21 mouse cellular contexts compared by ENCODE assay signal in the genomic region with DNA sequence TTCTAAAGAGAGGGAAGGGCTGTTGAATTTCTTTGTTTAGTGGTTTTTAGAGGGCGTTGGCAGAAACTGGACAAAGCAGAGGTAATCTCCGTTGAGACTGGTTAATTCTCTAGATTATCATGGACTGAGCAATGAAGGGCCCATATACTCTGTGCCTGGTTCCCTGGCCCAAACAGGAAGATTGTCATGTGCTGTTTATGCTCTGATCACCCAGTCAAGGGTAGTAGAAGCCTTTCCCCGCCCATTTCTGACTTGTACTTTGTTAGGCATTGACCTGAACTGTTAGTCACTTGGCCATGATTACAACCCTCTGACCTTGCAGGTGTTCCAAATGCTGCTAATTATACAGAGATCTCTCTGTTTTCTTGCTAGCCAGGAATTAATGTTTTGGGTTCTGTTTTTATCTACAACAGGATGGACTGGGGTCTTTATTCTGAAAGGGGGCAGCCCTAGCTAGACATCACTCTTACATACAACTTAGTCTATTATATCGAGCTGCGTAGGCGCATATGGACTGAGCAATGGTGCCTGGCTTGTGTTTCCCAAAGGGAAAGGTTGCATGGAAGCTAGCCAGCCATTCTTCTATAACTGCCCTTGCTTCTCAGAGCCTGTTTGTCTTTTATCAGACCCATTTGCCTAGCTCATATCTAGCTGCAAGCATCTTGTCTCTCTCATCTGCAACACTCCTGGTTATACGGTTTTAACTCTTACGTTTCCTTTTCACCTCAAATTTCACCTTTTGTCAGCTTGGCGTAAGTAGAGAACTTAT.
DNase-seq lines count a peak whose midpoint lies in the region; ATAC-seq and TF ChIP-seq lines count a peak whose summit lies in the region.
"Had no signal": no experiment of that assay in that cellular context is flagged by ENCODE, and none has a peak within 500 bp of the region (broad histone marks: within the 10 kb centered on the region; RNA-seq: fewer than 3 reads in every experiment).

No protein-coding gene starts in this region.

- H3K36me3 ChIP-seq in splenic B cell, adult 2 months (ENCODE audit: control insufficient read depth, insufficient read depth, low read length, poor library complexity, severe bottlenecking) = no peaks in the 10 kb centered on the region
- H3K36me3 ChIP-seq in midbrain, embryonic 14.5 days (ENCODE audit: control insufficient read depth, insufficient read depth, low read length) = no peaks in the 10 kb centered on the region
- H3K36me3 ChIP-seq: forebrain, embryonic 12.5 days; limb, embryonic 13.5 days; neural tube, embryonic 15.5 days had no signal

- peak overlapping the region; percentile 27 for H3K27ac ChIP-seq in bone marrow macrophage, adult 2 months (ENCODE audit: insufficient read depth, low read depth, low read length)
- H3K27ac ChIP-seq in midbrain, embryonic 14.5 days (replicated peaks; ENCODE audit: low read depth, low read length) = no peak overlapping the region
- H3K27ac ChIP-seq: forebrain, embryonic 12.5 days; hindbrain, embryonic 14.5 days; limb, embryonic 13.5 days; neural tube, embryonic 15.5 days had no signal

- no peaks in the 10 kb centered on the region for H3K27me3 ChIP-seq in splenic B cell, adult 2 months (ENCODE audit: control insufficient read depth, insufficient read depth, low read length, poor library complexity, severe bottlenecking)
- no peaks in the 10 kb centered on the region for H3K27me3 ChIP-seq in midbrain, embryonic 14.5 days (ENCODE audit: control insufficient read depth, insufficient read depth, low read length)
- H3K27me3 ChIP-seq: forebrain, embryonic 12.5 days; limb, embryonic 13.5 days; megakaryocyte, embryonic 14.5 days; neural tube, embryonic 15.5 days had no signal

- intact Hi-C loops in heart, postnatal 36 days (cut with DNase I) = no loop called here

- H3K9me3 ChIP-seq in midbrain, embryonic 14.5 days (ENCODE audit: control insufficient read depth, low read length) = no peaks in the 10 kb centered on the region
- H3K9me3 ChIP-seq: forebrain, embryonic 12.5 days; limb, embryonic 13.5 days; neural tube, embryonic 15.5 days had no signal

- H3K9ac ChIP-seq in midbrain, embryonic 14.5 days (replicated peaks; ENCODE audit: low read length) = no peak overlapping the region
- H3K9ac ChIP-seq: forebrain, embryonic 12.5 days; hindbrain, embryonic 14.5 days; limb, embryonic 13.5 days; neural tube, embryonic 15.5 days had no signal

- no peak for TF ChIP-seq POLR2A in bone marrow macrophage, adult 2 months (IDR thresholded peaks at IDR 0.05; ENCODE audit: borderline replicate concordance, low read depth, low read length)

- no peak for ATAC-seq in midbrain, embryonic 14.5 days (ENCODE audit: low FRiP score, low TSS enrichment)
- ATAC-seq: midbrain, embryonic 16.5 days had no signal

- WGBS in midbrain, embryonic 14.5 days = 90% methylated on average over 9 of the region's 9 CpGs

- H3K4me2 ChIP-seq in midbrain, embryonic 14.5 days (ENCODE audit: low read length) = no peak overlapping the region
- H3K4me2 ChIP-seq: forebrain, embryonic 12.5 days; hindbrain, embryonic 14.5 days; limb, embryonic 13.5 days; neural tube, embryonic 15.5 days had no signal

- no peak overlapping the region for H3K4me3 ChIP-seq in bone marrow macrophage, adult 2 months (ENCODE audit: insufficient read depth, low read length)
- H3K4me3 ChIP-seq in midbrain, embryonic 14.5 days (replicated peaks; ENCODE audit: low read depth, low read length) = no peak overlapping the region
- H3K4me3 ChIP-seq: forebrain, embryonic 12.5 days; limb, embryonic 13.5 days; megakaryocyte, embryonic 14.5 days; neural tube, embryonic 15.5 days had no signal

- DNase-seq in heart, adult 11 months = peak; percentile 75
- no peak for DNase-seq in heart, postnatal 36 days
- peak; percentile 21 for DNase-seq in ZHBTc4 (ENCODE audit: low read depth, low spot score)
- peak; percentile 40 for DNase-seq in splenic B cell, adult 2 months (ENCODE audit: low read depth, low spot score)
- no peak for DNase-seq in cerebellum, adult 11 months
- no peak for DNase-seq in midbrain, embryonic 14.5 days
- DNase-seq: cerebellum, adult 8-10 months; gastrocnemius, postnatal 25 days; heart, postnatal 14 days; kidney, adult 11 months; kidney, postnatal 10 days; lung, postnatal 14 days; right cerebral cortex, postnatal 14 days; thymus, adult 18-20 months had no signal

- peaks cover 64% of the 10 kb centered on the region for H3K4me1 ChIP-seq in bone marrow macrophage, adult 2 months (ENCODE audit: control insufficient read depth, insufficient read depth, low read length)
- no peaks in the 10 kb centered on the region for H3K4me1 ChIP-seq in midbrain, embryonic 14.5 days (ENCODE audit: control insufficient read depth, insufficient read depth, low read length)
- H3K4me1 ChIP-seq: limb, embryonic 13.5 days had no signal

- TF ChIP-seq CTCF in bone marrow macrophage, adult 2 months (IDR thresholded peaks at IDR 0.05; ENCODE audit: low read depth, low read length) = no peak

Comparison
In these comparisons a context has a peak if more than half of its experiments do, and no peak if none do; other contexts are left out.
1. DNase-seq: peak in heart, adult 11 months (single experiment), ZHBTc4 (single experiment) and splenic B cell, adult 2 months (single experiment); none in heart, postnatal 36 days (0 of 2), cerebellum, adult 11 months (single experiment) and midbrain, embryonic 14.5 days (single experiment).